Mouse (Mus musculus) bone marrow macrophage, adult 2 months (primary cell): ENCODE results near the gene Ccdc66.

ENCODE experiments used
- CTCF ChIP-seq: IDR thresholded peaks from 2 replicates; pipeline ENCODE4 v1.5.1; 2012; ENCODE audit warnings: low read depth, mild to moderate bottlenecking, low read length, moderate library complexity
- POLR2A ChIP-seq: IDR thresholded peaks from 2 replicates; pipeline ENCODE4 v1.6.1; 2012; ENCODE audit warnings: mild to moderate bottlenecking, low read depth, low read length, borderline replicate concordance

GRCm38 (mm10) chr14:27524541-27524940 lies 16.3 kb upstream of the Ccdc66 start:
- TF ChIP-seq CTCF, result no peak
- no peak for TF ChIP-seq POLR2A
